Mouse (Mus musculus): ENCODE measurements around the gene Utf1.

Gene Utf1

GRCm38 (mm10) chr7:139937810-139938209, 5.8 kb upstream of the Utf1 start:
- no peak for DNase-seq (ENCODE audit: low read depth, low spot score)

GRCm38 (mm10) chr7:139940476-139941209, 2.9 kb upstream of the Utf1 start:
- no peak for DNase-seq (ENCODE audit: low read depth, low spot score)

GRCm38 (mm10) chr7:139944291-139945240, 977 bp downstream of the Utf1 start:
- no peak for DNase-seq (ENCODE audit: low read depth, low spot score)

- no peak for DNase-seq (ENCODE audit: low read depth, low spot score)
Measured at GRCm38 (mm10) chr7:139945516-139945915, 1.9 kb downstream of the Utf1 start.

GRCm38 (mm10) chr7:139946032-139946431, 2.4 kb downstream of the Utf1 start:
- DNase-seq (ENCODE audit: low read depth, low spot score): no peak

GRCm38 (mm10) chr7:139949893-139950282, 6.3 kb downstream of the Utf1 start:
- DNase-seq (ENCODE audit: low read depth, low spot score): no peak

- DNase-seq (ENCODE audit: low read depth, low spot score): no peak
Measured at GRCm38 (mm10) chr7:139950283-139950971, 6.8 kb downstream of the Utf1 start.

- no peak for DNase-seq (ENCODE audit: low read depth, low spot score)
Measured at GRCm38 (mm10) chr7:139951079-139951478, 7.5 kb downstream of the Utf1 start.

GRCm38 (mm10) chr7:139951991-139952633, 8.5 kb downstream of the Utf1 start:
- no peak for DNase-seq (ENCODE audit: low read depth, low spot score)

- no peak for DNase-seq (ENCODE audit: low read depth, low spot score)
Measured at GRCm38 (mm10) chr7:139955505-139955904, 11.9 kb downstream of the Utf1 start.

- DNase-seq (ENCODE audit: low read depth, low spot score): no peak
Measured at GRCm38 (mm10) chr7:139956658-139957057, 13.1 kb downstream of the Utf1 start.

GRCm38 (mm10) chr7:139957437-139957836, 13.8 kb downstream of the Utf1 start:
- no peak for DNase-seq (ENCODE audit: low read depth, low spot score)

GRCm38 (mm10) chr7:139957958-139958357, 14.4 kb downstream of the Utf1 start:
- no peak for DNase-seq (ENCODE audit: low read depth, low spot score)

- DNase-seq (ENCODE audit: low read depth, low spot score): no peak
Measured at GRCm38 (mm10) chr7:139961141-139961540, 17.6 kb downstream of the Utf1 start.

GRCm38 (mm10) chr7:139963814-139964213, 20.2 kb downstream of the Utf1 start:
- DNase-seq (ENCODE audit: low read depth, low spot score): no peak

GRCm38 (mm10) chr7:139967175-139967574, 23.6 kb downstream of the Utf1 start:
- DNase-seq (ENCODE audit: low read depth, low spot score): no peak

- DNase-seq (ENCODE audit: low read depth, low spot score): no peak
Measured at GRCm38 (mm10) chr7:139968428-139968827, 24.8 kb downstream of the Utf1 start.

- DNase-seq (ENCODE audit: low read depth, low spot score): peak; percentile 30
Measured at GRCm38 (mm10) chr7:139969348-139970130, 25.9 kb downstream of the Utf1 start.

GRCm38 (mm10) chr7:139970216-139970919, 26.8 kb downstream of the Utf1 start:
- no peak for DNase-seq (ENCODE audit: low read depth, low spot score)

- DNase-seq (ENCODE audit: low read depth, low spot score): no peak
Measured at GRCm38 (mm10) chr7:139970979-139971378, 27.4 kb downstream of the Utf1 start.

Measured in brain, embryonic 18.5 days (tissue).